Mouse (Mus musculus) megakaryocyte, embryonic 14.5 days (primary cell): ENCODE measurements around the gene Lrrc58. TPM values are rescaled to one million over a fixed set of nuclear protein-coding genes. Genes with fewer than 3 reads are reported as not detected.

ENCODE experiments used
- H3K27me3 ChIP-seq: replicated peaks from 2 replicates; pipeline ENCODE3; 2012; ENCODE audit warnings: inconsistent platforms
- H3K36me3 ChIP-seq: replicated peaks from 2 replicates; pipeline ENCODE3; 2012; ENCODE audit warnings: low read length, inconsistent platforms, mixed read lengths
- H3K4me1 ChIP-seq: 2 replicates; pipeline ENCODE4 v1.6.1; 2012; ENCODE audit warnings: inconsistent platforms
- H3K4me3 ChIP-seq: replicated peaks from 2 replicates; pipeline ENCODE3; 2012; ENCODE audit warnings: moderate library complexity, mild to moderate bottlenecking, inconsistent platforms
- H3K9me3 ChIP-seq: 2 replicates; pipeline ENCODE4 v1.6.1; 2012; ENCODE audit warnings: inconsistent platforms
- FLI1 ChIP-seq: IDR thresholded peaks from 2 replicates; pipeline ENCODE4 v1.6.1; 2012; ENCODE audit warnings: low read length, inconsistent platforms, mixed read lengths
- GATA1 ChIP-seq: IDR thresholded peaks from 3 replicates; pipeline ENCODE4 v1.6.1; 2012; ENCODE audit warnings: mixed read lengths, low read length, inconsistent platforms, borderline replicate concordance
- polyA plus RNA-seq: library from polyadenylated mRNA; stranded (reverse); fragments of >175 nt; gene quantifications from 2 replicates; pipeline ENCODE4 v1.2.3, GENCODE M21; 2012; ENCODE audit warnings: low replicate concordance; ENCODE audit not compliant: insufficient read depth

Gene Lrrc58
- polyA plus RNA-seq, 1 experiment, result 1.2 TPM

DNA sequence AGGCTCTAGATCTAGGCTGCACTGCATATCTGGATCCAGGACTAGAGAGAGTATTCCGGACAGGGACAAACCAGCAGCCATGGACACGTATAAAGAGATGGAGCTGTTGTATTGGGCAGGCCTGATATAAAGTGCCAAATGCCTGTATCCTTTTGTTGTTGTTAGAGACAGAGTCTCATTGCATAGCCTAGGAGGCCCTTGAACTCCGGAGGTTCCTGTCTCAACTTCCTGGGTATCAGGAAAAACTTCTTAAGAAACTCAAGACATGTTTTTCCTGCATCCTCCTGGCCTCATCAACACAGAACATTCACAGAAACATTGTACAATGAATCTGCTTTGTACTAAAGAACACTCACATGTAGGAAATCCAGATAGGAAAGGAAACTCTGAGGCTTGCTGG is 21.1 kb upstream of the Lrrc58 start:
- H3K4me1 ChIP-seq, result peaks cover 35% of the 10 kb centered on the region
- no peaks in the 10 kb centered on the region for H3K9me3 ChIP-seq
- H3K4me3 ChIP-seq, result no peak overlapping the region
- H3K27me3 ChIP-seq, result peaks cover 8% of the 10 kb centered on the region
- no peak for TF ChIP-seq GATA1
- no peak for TF ChIP-seq FLI1
- no peaks in the 10 kb centered on the region for H3K36me3 ChIP-seq

GRCm38 (mm10) chr16:37851366-37851765 is 16.8 kb upstream of the Lrrc58 start:
- no peaks in the 10 kb centered on the region for H3K27me3 ChIP-seq
- no peaks in the 10 kb centered on the region for H3K9me3 ChIP-seq
- no peak overlapping the region for H3K4me3 ChIP-seq
- no peaks in the 10 kb centered on the region for H3K36me3 ChIP-seq
- TF ChIP-seq FLI1, result no peak
- no peak for TF ChIP-seq GATA1
- H3K4me1 ChIP-seq, result peaks cover 50% of the 10 kb centered on the region

- no peak for TF ChIP-seq FLI1
- no peak for TF ChIP-seq GATA1
- Histone ChIP-seq H3K4me3 (no peak overlapping the region), H3K27me3 (no peaks in the 10 kb centered on the region), H3K9me3 (no peaks in the 10 kb centered on the region), H3K36me3 (no peaks in the 10 kb centered on the region), H3K4me1 (peaks cover 43% of the 10 kb centered on the region)
Observed at GRCm38 (mm10) chr16:37853279-37853678, 14.9 kb upstream of the Lrrc58 start.

- no peaks in the 10 kb centered on the region for H3K9me3 ChIP-seq
- TF ChIP-seq FLI1, result no peak
- H3K4me3 ChIP-seq, result no peak overlapping the region
- H3K36me3 ChIP-seq, result no peaks in the 10 kb centered on the region
- H3K27me3 ChIP-seq, result no peaks in the 10 kb centered on the region
- H3K4me1 ChIP-seq, result peaks cover 38% of the 10 kb centered on the region
Observed at GRCm38 (mm10) chr16:37854054-37854453, 14.1 kb upstream of the Lrrc58 start.

DNA sequence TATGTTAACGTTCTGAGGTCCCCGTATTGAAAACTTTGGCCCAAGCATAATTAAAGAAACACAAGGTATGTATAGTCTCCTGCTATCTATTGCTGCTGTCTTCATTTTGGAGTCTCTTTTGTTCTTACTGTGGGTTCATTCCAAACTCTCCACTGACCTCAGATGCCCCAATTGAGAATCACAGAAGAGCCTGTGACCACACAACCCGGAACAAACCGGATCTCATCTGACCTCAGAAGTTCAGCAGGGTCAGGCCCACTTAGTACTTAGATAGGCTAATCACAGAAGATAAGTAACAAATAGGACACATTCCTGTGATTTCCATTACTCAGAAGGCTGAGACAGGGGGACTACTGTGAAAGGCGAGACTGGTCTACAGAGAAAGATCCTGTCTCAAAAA is 13.6 kb upstream of the Lrrc58 start:
- Histone ChIP-seq H3K27me3 (no peaks in the 10 kb centered on the region), H3K36me3 (no peaks in the 10 kb centered on the region), H3K4me1 (peaks cover 38% of the 10 kb centered on the region), H3K9me3 (no peaks in the 10 kb centered on the region), H3K4me3 (no peak overlapping the region)
- TF ChIP-seq FLI1 (no peak), GATA1 (no peak)

GRCm38 (mm10) chr16:37855583-37855982 is 12.6 kb upstream of the Lrrc58 start:
- TF ChIP-seq GATA1 (no peak), FLI1 (no peak)

DNA sequence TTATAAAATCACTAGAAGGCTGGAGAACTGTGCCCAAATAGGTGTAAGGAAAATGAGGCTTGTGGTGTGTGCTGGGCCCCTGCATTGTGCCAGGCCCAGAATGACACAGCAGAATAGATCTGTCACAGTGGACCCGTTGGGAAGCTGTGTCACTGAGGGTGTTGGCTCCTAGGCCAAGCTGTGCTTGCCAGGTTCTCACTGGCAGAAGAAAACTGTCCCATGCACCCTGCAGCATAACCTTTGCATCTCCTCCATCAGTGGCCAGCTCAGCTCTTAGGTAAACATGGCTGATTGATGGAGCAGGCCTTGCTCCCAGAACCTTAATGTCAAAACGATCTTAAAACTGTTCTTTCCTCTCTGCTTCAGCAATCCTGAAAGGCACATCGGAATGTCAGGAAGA is 11.9 kb upstream of the Lrrc58 start:
- Histone ChIP-seq H3K27me3 (no peaks in the 10 kb centered on the region), H3K4me1 (peaks cover 30% of the 10 kb centered on the region), H3K36me3 (no peaks in the 10 kb centered on the region), H3K9me3 (no peaks in the 10 kb centered on the region), H3K4me3 (peak overlapping the region; percentile 15)
- no peak for TF ChIP-seq FLI1
- no peak for TF ChIP-seq GATA1

More at GRCm38 (mm10) chr16:37855583-37855982, 12.6 kb upstream of the Lrrc58 start:
- no peaks in the 10 kb centered on the region for H3K9me3 ChIP-seq
- no peak overlapping the region for H3K4me3 ChIP-seq
- H3K27me3 ChIP-seq, result no peaks in the 10 kb centered on the region
- H3K36me3 ChIP-seq, result no peaks in the 10 kb centered on the region
- peaks cover 35% of the 10 kb centered on the region for H3K4me1 ChIP-seq

GRCm38 (mm10) chr16:37857495-37857894 is 10.7 kb upstream of the Lrrc58 start:
- Histone ChIP-seq H3K36me3 (no peaks in the 10 kb centered on the region), H3K27me3 (no peaks in the 10 kb centered on the region), H3K4me3 (no peak overlapping the region), H3K9me3 (peaks cover 4% of the 10 kb centered on the region), H3K4me1 (peaks cover 22% of the 10 kb centered on the region)
- no peak for TF ChIP-seq GATA1
- TF ChIP-seq FLI1, result no peak

- TF ChIP-seq FLI1 (no peak), GATA1 (no peak)
- no peaks in the 10 kb centered on the region for H3K36me3 ChIP-seq
Observed at GRCm38 (mm10) chr16:37860213-37860612, 8.0 kb upstream of the Lrrc58 start.

GRCm38 (mm10) chr16:37861029-37861428 is 7.2 kb upstream of the Lrrc58 start, which contains the start of gene Gm36028:
Gm36028 (minus strand) TSS chr16:37861146.
- Histone ChIP-seq H3K4me3 (no peak within 1 kb of the TSS), H3K9me3 (peaks cover 6% of the 10 kb centered on the region), H3K27me3 (no peaks in the 10 kb centered on the region), H3K4me1 (peaks cover 26% of the 10 kb centered on the region), H3K36me3 (no peaks in the 10 kb centered on the region)
- TF ChIP-seq FLI1 (no peak), GATA1 (no peak)

More at GRCm38 (mm10) chr16:37860213-37860612, 8.0 kb upstream of the Lrrc58 start:
- peaks cover 6% of the 10 kb centered on the region for H3K9me3 ChIP-seq
- H3K27me3 ChIP-seq, result no peaks in the 10 kb centered on the region
- H3K4me1 ChIP-seq, result peaks cover 31% of the 10 kb centered on the region
- no peak overlapping the region for H3K4me3 ChIP-seq

GRCm38 (mm10) chr16:37863876-37864275 is 4.3 kb upstream of the Lrrc58 start:
- Histone ChIP-seq H3K4me1 (peaks cover 21% of the 10 kb centered on the region), H3K36me3 (no peaks in the 10 kb centered on the region), H3K27me3 (no peaks in the 10 kb centered on the region), H3K4me3 (no peak overlapping the region), H3K9me3 (peaks cover 6% of the 10 kb centered on the region)
- no peak for TF ChIP-seq FLI1
- TF ChIP-seq GATA1, result no peak
